Mouse (Mus musculus): ENCODE data around the gene Pigc. TPM values are rescaled to one million over a fixed set of nuclear protein-coding genes. Genes with fewer than 3 reads are reported as not detected.
A peak's percentile ranks its signal among the peaks of the same experiment; 100 is the strongest.

Pigc gene
- total RNA-seq, 2 experiments from 2014 or later = 16.8 to 17.7 TPM

DNA sequence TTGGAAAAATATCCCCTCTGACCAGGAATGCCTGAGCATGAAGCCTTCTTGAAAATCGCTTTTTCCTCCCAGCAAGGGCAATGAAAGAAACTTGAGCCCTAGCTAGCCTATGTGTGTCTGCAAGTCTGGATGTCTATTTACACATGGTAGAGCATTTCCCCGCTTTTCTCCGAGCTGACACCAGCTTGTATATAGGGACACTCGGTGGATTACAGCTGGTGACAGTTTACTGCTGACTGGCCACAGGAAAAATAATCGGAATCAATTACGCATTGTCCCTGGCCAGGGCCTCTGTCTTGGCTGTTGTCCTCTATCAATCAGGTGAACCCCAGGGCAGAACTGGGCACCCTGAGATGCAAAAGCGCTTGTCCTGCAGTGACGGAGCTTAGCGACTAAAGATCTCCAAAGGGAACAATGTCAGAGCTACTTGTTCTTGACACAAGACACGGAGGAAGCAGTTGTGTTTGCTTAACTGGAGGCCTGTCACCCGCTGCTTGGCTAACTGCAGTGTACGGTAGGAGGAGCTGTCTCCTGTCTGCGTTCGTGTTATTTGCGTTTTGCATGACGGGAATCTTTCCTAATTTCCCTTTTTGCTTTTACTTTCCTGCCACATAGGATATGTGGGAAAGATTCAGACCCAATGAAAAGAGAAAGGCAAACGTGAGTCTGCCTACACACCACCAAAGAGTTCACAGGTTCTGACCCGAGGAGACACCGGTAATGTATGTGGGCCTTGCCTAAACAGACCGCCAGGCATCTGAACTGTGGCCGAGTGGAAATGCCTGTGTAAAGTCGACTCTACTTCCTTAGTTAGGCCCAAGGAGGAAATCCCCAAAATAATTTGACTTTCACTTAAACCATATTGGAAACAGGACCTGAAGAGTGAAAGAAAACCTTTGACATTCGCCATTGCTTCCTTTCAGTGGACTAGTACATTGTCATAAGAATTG, 36.1 kb downstream of the Pigc start:
- peak; percentile 16 to 32 for DNase-seq (ENCODE audit: low spot score in 2 of 2)

DNA sequence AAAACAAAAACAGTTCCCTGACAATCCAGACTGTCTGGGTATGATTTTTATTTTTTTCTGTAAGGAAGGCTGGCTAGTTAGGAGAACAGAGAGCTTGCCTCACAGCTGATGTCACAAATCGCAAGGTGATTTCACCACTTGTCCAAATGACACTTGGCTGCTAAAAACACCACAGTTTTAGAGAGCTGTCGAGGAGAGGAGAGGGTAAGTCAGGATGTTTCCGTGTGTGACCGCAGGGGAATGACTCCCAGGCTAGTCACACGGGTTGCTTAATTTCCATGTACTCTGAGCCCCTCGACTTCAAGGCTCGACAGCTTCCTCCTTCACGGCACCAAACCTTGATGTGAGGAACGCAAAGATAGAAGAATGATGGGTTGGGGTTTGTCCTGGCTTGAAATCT, 37.1 kb downstream of the Pigc start:
- DNase-seq (ENCODE audit: low spot score in 2 of 2) = no peak

DNA sequence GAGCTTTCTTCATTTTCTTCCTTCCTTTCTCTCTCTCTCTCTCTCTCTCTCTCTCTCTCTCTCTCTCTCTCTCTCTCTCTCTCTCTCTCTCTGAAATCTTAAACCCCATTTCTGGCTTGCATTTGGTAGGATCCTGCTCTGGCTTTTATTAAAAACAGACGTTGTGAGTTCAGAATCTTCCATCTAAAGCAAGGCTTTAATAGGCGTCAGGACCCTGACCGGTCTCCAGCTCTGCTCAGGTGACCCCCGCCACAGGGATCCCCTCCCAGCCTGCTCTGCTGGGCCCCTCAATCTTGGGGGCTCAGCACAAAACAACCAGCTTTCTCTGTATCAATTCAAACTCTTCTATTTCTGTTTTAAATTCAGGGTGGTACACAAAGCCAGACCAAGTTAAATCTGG, 39.2 kb downstream of the Pigc start:
- no peak for DNase-seq (ENCODE audit: low spot score in 2 of 2)

DNA sequence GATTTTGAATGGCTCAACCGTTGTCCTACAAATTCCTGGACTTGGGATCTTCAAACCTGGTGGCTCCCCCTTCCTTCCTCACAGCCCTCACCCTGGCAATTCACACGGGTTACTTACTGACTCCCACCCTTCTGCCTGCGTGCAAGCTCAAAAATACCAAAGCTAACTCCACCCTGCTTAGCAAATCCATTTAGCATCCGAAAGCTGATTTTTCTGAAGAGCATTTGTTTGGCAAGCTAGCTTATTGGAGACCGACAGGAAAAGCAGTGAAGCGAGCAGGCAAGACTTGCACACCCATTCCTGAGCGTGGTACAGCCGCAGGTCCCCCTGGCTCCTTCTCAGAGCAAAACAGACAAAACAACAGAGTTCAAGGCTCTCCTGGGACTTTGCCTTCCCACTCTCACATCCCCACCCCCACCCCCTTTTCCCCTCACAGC, 39.7 kb downstream of the Pigc start:
- DNase-seq (ENCODE audit: low spot score in 2 of 2) = no peak

DNA sequence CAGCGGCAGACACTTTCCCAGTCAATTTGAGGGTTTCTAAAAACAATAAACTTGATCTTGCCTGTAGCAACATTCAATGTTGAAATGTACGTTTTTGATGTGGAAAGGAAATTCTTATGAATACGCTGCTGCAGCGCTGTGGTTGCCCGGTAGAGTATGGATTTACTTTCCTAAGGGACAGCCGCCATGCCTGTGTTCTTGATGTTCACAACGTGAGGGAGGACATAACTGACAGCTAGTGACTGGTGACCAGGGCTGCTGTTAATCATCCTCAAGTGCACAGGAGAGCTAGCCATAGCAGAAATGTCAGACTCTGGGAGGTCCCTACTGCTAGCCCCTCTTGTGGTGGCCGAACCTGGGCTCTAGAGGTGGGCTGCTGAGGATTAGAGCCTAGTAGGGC, 40.1 kb downstream of the Pigc start:
- no peak for DNase-seq (ENCODE audit: low spot score in 2 of 2)

DNA sequence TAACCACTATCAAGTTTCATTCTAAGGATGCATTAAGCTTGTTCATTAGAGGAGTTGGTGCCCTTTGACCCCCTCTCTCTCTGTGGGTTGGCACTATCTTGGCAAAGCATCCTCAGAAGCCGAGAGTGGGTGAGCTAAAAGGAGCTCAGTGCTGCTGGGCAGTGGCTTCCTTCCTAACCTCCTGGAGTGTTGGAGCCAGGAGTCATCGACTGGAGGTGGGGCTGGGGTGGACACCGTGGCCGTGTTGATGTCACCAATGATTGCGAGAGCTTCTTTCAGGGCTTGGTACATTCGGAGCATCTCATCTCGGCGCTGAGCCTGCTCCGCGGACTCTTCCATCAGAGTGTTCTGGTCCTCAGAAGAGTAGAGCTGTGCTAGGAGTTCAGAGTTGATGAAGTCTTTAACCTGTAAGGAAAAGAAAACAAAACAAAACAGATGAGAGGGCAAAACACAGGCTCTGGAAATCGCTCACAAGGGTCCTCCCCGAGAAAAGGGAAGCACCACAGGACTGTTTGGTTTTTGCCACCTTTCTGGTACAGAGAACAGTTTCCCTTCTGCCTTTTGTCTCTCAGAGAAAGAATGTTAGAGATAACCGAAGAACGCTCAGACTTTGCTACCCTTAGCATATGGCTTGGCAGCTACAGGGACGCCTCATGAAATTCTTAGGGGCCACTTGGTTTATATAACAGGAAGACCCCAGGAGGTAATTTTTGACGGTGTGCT, 42.7 kb downstream of the Pigc start:
- no peak for DNase-seq (ENCODE audit: low spot score in 2 of 2)

DNA sequence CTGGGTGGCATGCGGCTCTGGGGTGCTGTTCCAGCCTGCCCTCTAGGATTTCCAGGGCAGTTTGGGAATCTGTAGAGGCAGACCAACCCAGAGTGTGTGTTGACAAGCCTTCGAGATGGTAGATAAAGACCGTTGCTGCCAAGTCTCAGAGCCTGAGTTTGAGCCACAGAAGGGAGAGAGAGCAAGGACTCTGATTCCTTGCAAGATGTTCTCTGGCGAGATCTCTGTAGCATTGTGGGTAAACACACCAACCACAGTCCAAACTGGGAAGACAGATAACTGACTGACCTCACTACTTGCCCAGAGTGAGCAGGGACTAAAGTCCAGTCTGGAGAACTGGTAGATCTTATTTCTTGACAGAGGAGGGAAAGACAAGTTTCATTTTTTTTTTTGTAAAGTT, 44.6 kb downstream of the Pigc start:
- DNase-seq (ENCODE audit: low spot score in 2 of 2) = no peak

DNA sequence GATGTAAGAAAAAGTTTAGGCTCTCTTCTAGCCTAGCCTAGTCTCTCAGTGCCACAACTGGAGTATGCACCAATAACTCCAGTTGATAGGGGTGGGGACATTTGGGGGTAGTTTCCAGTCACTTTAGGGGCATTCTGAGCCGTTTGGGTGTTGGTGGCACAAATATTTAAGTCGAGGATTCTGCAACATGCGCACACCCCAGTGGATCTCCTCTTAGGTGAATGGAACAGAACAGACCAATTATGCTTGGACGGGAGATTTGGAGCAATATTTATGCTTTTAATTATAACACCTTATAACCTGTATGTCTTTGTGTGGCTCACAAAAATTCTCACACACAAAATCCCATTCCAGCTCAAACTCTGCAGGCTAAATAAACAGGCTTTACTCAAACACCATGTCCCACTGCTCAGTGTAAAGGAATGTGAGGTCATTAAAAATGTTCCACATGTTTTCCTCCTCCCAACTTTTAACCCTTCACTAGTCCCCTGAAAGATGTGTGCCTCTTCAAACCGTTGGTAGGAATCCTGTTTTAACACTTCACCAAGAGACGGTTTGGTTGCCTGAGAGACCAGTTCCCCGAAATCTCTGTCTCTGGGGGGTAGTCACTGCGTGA, 46.4 kb downstream of the Pigc start:
- no peak for DNase-seq (ENCODE audit: low spot score in 2 of 2)

DNA sequence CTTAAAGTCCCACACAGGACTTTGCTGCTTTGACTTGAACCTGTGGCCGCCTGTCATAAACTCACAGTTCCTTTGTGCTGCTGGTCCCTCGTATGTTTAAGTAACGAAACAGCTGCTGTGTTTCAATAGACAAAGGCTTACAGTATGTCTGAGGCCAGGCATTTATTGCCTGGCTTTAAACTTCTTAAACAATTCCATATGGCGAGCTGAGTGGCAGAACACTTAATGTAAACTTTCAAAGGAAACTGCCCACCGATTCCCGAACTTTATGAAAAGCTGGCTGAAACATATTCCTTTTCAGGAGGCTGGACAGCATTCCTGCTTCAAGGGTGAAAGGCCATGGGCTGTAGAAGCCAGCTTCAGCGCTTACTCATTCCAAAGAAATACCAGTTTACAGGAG, 48.0 kb downstream of the Pigc start:
- DNase-seq (ENCODE audit: low spot score in 2 of 2) = no peak

DNA sequence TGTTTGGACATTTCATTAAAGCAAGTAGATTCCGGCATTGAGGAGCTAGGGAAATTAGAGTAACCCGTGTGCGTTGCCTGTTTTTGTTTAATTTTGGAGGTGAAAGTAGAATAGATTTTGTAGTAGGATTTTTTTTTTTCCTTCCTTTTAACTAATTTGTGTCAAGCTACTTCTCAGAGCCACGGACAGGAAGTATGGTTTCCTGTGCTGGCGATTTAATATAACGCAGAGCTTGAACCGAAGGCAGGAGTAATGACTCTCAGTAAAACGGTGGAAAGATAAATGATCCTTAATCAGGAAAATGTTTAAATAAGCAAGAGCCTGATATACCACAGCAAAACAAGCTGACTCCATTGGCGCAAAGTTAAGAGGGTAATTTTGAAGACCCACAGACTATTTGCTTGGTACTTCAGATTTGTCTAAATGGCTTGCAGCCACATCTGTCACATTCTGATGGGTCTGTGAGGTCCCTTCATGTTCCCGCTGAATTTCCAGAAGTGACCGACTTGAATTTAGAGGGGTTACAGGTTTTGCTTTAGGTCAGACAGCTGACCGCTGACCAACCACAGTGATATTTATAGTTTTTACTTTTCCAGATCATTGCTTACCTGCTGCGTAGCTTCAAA, 49.1 kb downstream of the Pigc start:
- no peak for DNase-seq (ENCODE audit: low spot score in 2 of 2)

DNA sequence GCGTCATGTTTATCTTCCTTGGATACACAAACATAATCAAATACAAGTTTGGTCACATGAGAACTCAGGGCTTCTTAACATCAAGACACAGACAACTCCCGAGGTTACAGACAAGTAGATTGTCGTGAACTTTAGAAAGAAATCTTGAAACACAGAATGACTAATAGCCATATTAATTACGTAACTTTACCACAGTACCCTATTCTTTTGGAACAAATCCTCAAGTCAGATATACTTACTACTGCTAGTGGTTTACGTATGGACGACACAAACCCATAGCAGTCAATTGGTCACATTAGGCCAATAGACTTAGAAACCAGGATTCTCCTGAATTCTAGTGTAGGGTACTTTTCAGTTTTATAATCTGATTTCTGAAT, 49.6 kb downstream of the Pigc start:
- DNase-seq (ENCODE audit: low spot score in 2 of 2) = no peak

DNA sequence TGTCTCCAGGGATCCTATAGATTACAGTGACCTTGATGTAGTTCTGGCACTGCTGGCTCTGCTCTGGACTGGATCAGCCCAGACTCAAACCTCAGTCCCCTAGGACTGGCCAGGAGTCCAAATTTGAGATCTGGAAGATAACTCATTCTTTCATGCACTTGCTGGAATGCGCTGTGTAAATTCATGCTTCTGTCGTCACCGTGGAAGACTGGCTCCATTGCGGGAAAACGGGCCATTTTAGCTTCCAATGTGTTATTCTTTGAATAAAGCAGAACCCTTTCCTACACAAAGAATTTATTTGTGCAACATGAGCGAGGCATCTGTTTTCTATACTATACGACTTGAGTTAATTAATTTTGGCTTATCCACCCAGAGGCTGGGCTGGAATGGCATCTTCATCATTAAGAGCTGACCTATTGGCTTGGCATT, 51.3 kb downstream of the Pigc start:
- DNase-seq (ENCODE audit: low spot score in 2 of 2) = no peak

DNA sequence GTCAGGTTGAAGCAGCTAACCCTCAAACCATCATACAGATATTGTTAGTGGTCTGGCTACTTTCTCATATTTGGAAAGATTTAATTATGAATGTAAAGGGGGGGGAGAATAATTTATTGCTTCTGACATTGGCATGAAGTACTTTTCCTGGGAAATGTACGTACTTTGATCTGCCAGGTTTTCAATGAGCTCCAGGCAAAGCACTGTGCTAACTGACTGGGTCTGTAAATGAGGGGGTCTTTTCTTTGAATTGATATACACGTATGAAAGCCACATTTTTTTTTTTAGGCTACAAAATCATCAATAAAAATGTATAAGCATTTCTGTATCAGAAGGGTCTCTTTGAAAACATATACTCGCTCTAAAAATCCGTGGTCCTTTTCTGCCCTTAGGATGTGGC, 51.8 kb downstream of the Pigc start:
- no peak for DNase-seq (ENCODE audit: low spot score in 2 of 2)

Other genes with a start within 250 kb of the Pigc start
- gene Fasl, start 180.7 kb upstream of the Pigc start, total RNA-seq (2021) = under 1 TPM in 1 of 2 experiments, not detected in 1; 0.26 TPM
- 10 to 100 TPM; 39.1 to 44.6 TPM for gene Suco, start 92.5 kb upstream of the Pigc start, total RNA-seq (2021)
- under 1 TPM in 1 of 2 experiments, not detected in 1; 0.32 TPM for gene 4930558K02Rik, start 10.4 kb downstream of the Pigc start, total RNA-seq (2021)

Measured in adrenal gland, adult 18-20 months (tissue).